Mouse (Mus musculus) C2C12 (cell line): ENCODE data around the gene Zscan21.

Experiments used
- CTCF ChIP-seq: IDR thresholded peaks from one replicate; pipeline ENCODE4 v1.5.1; 2011; ENCODE audit not compliant: control insufficient read depth, insufficient read depth, insufficient read length
- MAX ChIP-seq: IDR thresholded peaks from one replicate; pipeline ENCODE4 v1.6.1; 2011; ENCODE audit warnings: mild to moderate bottlenecking, control low read depth

- TF ChIP-seq CTCF = no peak
- no peak for TF ChIP-seq MAX
Measured at GRCm38 (mm10) chr5:138090737-138091136, 26.0 kb upstream of the Zscan21 start.
